Mouse (Mus musculus): Measurements from ENCODE around the gene Sox5. TPM values are rescaled to one million over a fixed set of nuclear protein-coding genes. Genes with fewer than 3 reads are reported as not detected.

The Sox5 gene
- polyA plus RNA-seq, 1 experiment from 2014 or later, result 17.2 TPM

DNA sequence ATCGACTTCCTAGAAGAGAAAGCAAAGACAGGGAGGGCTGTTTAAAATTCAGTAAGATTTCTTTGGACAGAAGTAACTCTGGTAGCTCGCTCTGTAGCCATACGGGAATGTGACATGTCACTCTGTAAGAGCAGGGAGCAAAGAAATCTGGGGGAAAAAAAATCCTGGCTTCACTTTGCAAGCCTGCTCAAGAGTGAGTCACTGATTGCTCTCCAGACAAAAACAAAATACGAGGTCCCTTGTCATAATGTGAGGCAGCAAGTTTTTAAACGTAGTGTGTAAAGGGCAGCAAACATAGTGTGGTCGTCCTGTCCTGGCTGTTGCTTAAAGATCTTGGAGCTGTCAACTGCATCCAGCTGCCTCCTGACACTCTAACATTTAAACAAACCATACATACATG is 665.1 kb downstream of the Sox5 start:
- H3K9me3 ChIP-seq (ENCODE audit: control insufficient read depth, low read length), result no peaks in the 10 kb centered on the region
- no peak overlapping the region for H3K4me2 ChIP-seq (ENCODE audit: low read length)
- ATAC-seq (replicated peaks; ENCODE audit: low FRiP score, low TSS enrichment, low read depth) (no peak), DNase-seq (ENCODE audit: low spot score) (no peak)
- H3K4me3 ChIP-seq (ENCODE audit: low read depth, low read length), result no peak overlapping the region
- no peaks in the 10 kb centered on the region for H3K4me1 ChIP-seq (replicated peaks; ENCODE audit: control insufficient read depth, insufficient read depth, low read length)
- 59% methylated on average over 6 of the region's 6 CpGs for WGBS
- H3K27ac ChIP-seq (ENCODE audit: low read depth), result no peak overlapping the region
- no peak overlapping the region for H3K9ac ChIP-seq (ENCODE audit: low read length)
- H3K27me3 ChIP-seq (replicated peaks; ENCODE audit: control insufficient read depth, insufficient read depth, low read length), result no peaks in the 10 kb centered on the region
- H3K36me3 ChIP-seq (ENCODE audit: control insufficient read depth, insufficient read depth, low read length), result no peaks in the 10 kb centered on the region

DNA sequence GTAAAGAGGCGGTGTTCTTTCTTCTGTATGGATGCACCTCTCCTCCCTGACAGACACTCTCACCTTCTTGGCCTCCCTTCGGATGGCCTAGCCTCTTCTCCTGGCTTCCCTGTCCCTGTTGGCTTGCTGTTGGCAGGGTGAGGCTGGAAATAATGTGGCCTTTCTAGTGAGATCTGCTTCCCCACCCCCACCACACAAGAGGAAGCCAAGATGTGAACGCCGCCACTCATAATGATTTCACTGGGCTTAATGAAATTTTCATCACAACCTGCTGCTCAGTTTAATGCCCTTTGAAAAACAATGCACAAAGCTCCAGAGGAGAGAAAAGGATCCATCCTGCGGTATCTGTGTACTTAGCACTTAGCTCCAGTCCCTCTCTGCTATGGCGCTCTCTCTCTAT is 670.2 kb downstream of the Sox5 start:
- no peak for DNase-seq (ENCODE audit: low spot score)
- Histone ChIP-seq H3K9ac (ENCODE audit: low read length) (no peak overlapping the region), H3K36me3 (ENCODE audit: control insufficient read depth, insufficient read depth, low read length) (no peaks in the 10 kb centered on the region), H3K27ac (ENCODE audit: low read depth) (no peak overlapping the region), H3K4me2 (ENCODE audit: low read length) (no peak overlapping the region), H3K4me3 (ENCODE audit: low read depth, low read length) (no peak overlapping the region), H3K27me3 (replicated peaks; ENCODE audit: control insufficient read depth, insufficient read depth, low read length) (no peaks in the 10 kb centered on the region), H3K9me3 (ENCODE audit: control insufficient read depth, low read length) (no peaks in the 10 kb centered on the region), H3K4me1 (replicated peaks; ENCODE audit: control insufficient read depth, insufficient read depth, low read length) (no peaks in the 10 kb centered on the region)
- 91% methylated on average over 6 of the region's 6 CpGs for WGBS
- ATAC-seq (replicated peaks; ENCODE audit: low FRiP score, low TSS enrichment, low read depth), result no peak

GRCm38 (mm10) chr6:144106848-144107247 is 674.9 kb downstream of the Sox5 start:
- ATAC-seq (replicated peaks; ENCODE audit: low FRiP score, low TSS enrichment, low read depth) (no peak), DNase-seq (ENCODE audit: low spot score) (no peak)
- WGBS, result 70% methylated on average over 10 of the region's 10 CpGs

GRCm38 (mm10) chr6:144105645-144106044 is 676.1 kb downstream of the Sox5 start:
- Histone ChIP-seq H3K9ac (ENCODE audit: low read length) (no peak overlapping the region), H3K4me2 (ENCODE audit: low read length) (no peak overlapping the region), H3K9me3 (ENCODE audit: control insufficient read depth, low read length) (peaks cover 3% of the 10 kb centered on the region; the same call in 1 of the 2 replicates), H3K36me3 (ENCODE audit: control insufficient read depth, insufficient read depth, low read length) (no peaks in the 10 kb centered on the region), H3K4me1 (replicated peaks; ENCODE audit: control insufficient read depth, insufficient read depth, low read length) (no peaks in the 10 kb centered on the region), H3K27me3 (replicated peaks; ENCODE audit: control insufficient read depth, insufficient read depth, low read length) (no peaks in the 10 kb centered on the region), H3K27ac (ENCODE audit: low read depth) (no peak overlapping the region), H3K4me3 (ENCODE audit: low read depth, low read length) (no peak overlapping the region)
- no peak for ATAC-seq (replicated peaks; ENCODE audit: low FRiP score, low TSS enrichment, low read depth)
- 86% methylated on average over 12 of the region's 12 CpGs for WGBS
- no peak for DNase-seq (ENCODE audit: low spot score)

More at GRCm38 (mm10) chr6:144106848-144107247, 674.9 kb downstream of the Sox5 start:
- Histone ChIP-seq H3K4me2 (ENCODE audit: low read length) (no peak overlapping the region), H3K36me3 (ENCODE audit: control insufficient read depth, insufficient read depth, low read length) (no peaks in the 10 kb centered on the region), H3K27me3 (replicated peaks; ENCODE audit: control insufficient read depth, insufficient read depth, low read length) (no peaks in the 10 kb centered on the region), H3K4me1 (replicated peaks; ENCODE audit: control insufficient read depth, insufficient read depth, low read length) (no peaks in the 10 kb centered on the region), H3K9ac (ENCODE audit: low read length) (no peak overlapping the region), H3K27ac (ENCODE audit: low read depth) (no peak overlapping the region), H3K9me3 (ENCODE audit: control insufficient read depth, low read length) (no peaks in the 10 kb centered on the region), H3K4me3 (ENCODE audit: low read depth, low read length) (no peak overlapping the region)

- Histone ChIP-seq H3K9me3 (ENCODE audit: control insufficient read depth, low read length) (peaks cover 3% of the 10 kb centered on the region; the same call in 1 of the 2 replicates), H3K27ac (ENCODE audit: low read depth) (no peak overlapping the region), H3K4me1 (replicated peaks; ENCODE audit: control insufficient read depth, insufficient read depth, low read length) (no peaks in the 10 kb centered on the region), H3K27me3 (replicated peaks; ENCODE audit: control insufficient read depth, insufficient read depth, low read length) (no peaks in the 10 kb centered on the region), H3K36me3 (ENCODE audit: control insufficient read depth, insufficient read depth, low read length) (no peaks in the 10 kb centered on the region), H3K4me2 (ENCODE audit: low read length) (no peak overlapping the region), H3K9ac (ENCODE audit: low read length) (no peak overlapping the region), H3K4me3 (ENCODE audit: low read depth, low read length) (no peak overlapping the region)
- DNase-seq (ENCODE audit: low spot score) (no peak), ATAC-seq (replicated peaks; ENCODE audit: low FRiP score, low TSS enrichment, low read depth) (no peak)
- WGBS, result 92% methylated on average over 6 of the region's 6 CpGs
These were observed 678.2 kb downstream of the Sox5 start for GRCm38 (mm10) chr6:144103612-144104011.

DNA sequence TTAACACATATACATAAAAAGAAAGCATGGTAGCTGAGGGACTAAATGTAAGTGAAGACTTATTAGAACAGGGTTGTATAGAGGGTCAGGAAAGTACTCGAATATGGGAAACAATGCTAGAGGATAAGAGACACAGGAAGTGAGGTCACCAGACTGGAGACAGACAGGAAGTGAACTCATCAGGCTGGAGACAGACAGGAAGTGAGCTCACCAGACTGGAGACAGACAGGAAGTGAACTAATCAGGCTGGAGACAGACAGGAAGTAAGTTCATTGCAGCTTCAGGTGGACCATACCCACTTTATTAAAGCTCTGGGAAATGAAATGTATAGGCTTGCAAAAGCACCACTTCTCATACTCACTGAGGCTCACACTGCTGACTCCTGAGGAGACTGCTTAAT is 680.9 kb downstream of the Sox5 start:
- no peak for ATAC-seq (replicated peaks; ENCODE audit: low FRiP score, low TSS enrichment, low read depth)
- H3K27ac ChIP-seq (ENCODE audit: low read depth), result no peak overlapping the region
- H3K9ac ChIP-seq (ENCODE audit: low read length), result no peak overlapping the region
- H3K4me3 ChIP-seq (ENCODE audit: low read depth, low read length), result no peak overlapping the region
- WGBS, result 78% methylated on average over 1 of the region's 1 CpGs
- H3K4me1 ChIP-seq (replicated peaks; ENCODE audit: control insufficient read depth, insufficient read depth, low read length), result no peaks in the 10 kb centered on the region
- H3K9me3 ChIP-seq (ENCODE audit: control insufficient read depth, low read length), result peaks cover 3% of the 10 kb centered on the region; the same call in 1 of the 2 replicates
- no peaks in the 10 kb centered on the region for H3K36me3 ChIP-seq (ENCODE audit: control insufficient read depth, insufficient read depth, low read length)
- no peak overlapping the region for H3K4me2 ChIP-seq (ENCODE audit: low read length)
- no peaks in the 10 kb centered on the region for H3K27me3 ChIP-seq (replicated peaks; ENCODE audit: control insufficient read depth, insufficient read depth, low read length)
- DNase-seq (ENCODE audit: low spot score), result no peak

DNA sequence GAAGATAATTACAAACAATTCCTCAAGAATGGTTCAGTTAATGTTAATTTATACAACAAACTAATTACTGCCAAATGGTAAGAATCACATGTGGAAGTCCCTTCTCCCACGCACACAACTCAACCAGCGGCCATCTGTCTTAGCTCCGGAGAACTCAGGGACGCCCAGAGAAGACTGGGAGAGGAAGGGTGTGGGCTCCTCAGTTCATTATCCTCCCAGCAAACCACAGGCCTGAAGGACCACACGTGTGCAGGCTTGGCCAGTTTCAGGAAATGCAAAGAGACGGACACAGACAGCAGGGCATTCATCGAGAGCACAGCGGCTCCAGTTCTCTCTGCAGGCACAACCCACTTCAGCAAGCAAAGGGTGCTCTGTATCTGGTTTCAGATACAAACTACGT is 683.7 kb downstream of the Sox5 start:
- no peak for DNase-seq (ENCODE audit: low spot score)
- Histone ChIP-seq H3K9me3 (ENCODE audit: control insufficient read depth, low read length) (peaks cover 3% of the 10 kb centered on the region; the same call in 1 of the 2 replicates), H3K36me3 (ENCODE audit: control insufficient read depth, insufficient read depth, low read length) (no peaks in the 10 kb centered on the region), H3K27ac (ENCODE audit: low read depth) (no peak overlapping the region), H3K9ac (ENCODE audit: low read length) (no peak overlapping the region), H3K4me2 (ENCODE audit: low read length) (no peak overlapping the region), H3K4me1 (replicated peaks; ENCODE audit: control insufficient read depth, insufficient read depth, low read length) (no peaks in the 10 kb centered on the region), H3K4me3 (ENCODE audit: low read depth, low read length) (no peak overlapping the region), H3K27me3 (replicated peaks; ENCODE audit: control insufficient read depth, insufficient read depth, low read length) (no peaks in the 10 kb centered on the region)
- WGBS, result 41% methylated on average over 9 of the region's 9 CpGs
- ATAC-seq (replicated peaks; ENCODE audit: low FRiP score, low TSS enrichment, low read depth), result no peak

DNA sequence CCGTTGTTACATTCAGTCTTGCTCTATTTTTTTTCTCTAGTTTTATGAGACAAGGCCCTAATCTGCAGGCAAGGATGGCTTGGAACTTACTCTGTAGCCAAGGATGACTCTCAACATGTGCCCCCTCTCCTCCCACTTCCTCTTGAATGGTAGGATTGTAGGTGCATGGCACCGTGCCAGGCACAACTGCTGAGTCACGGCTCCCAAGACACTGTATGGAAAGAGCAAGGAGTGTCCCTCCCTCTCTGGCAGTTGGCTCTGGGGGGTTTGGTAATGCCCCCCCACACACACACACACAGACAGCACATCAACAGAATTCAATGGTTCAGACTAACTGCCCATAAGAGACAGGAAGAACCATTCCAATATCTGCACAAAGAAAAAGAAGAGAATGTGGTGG is 693.5 kb downstream of the Sox5 start:
- no peaks in the 10 kb centered on the region for H3K4me1 ChIP-seq (replicated peaks; ENCODE audit: control insufficient read depth, insufficient read depth, low read length)
- no peak overlapping the region for H3K9ac ChIP-seq (ENCODE audit: low read length)
- no peaks in the 10 kb centered on the region for H3K27me3 ChIP-seq (replicated peaks; ENCODE audit: control insufficient read depth, insufficient read depth, low read length)
- H3K36me3 ChIP-seq (ENCODE audit: control insufficient read depth, insufficient read depth, low read length), result no peaks in the 10 kb centered on the region
- no peak overlapping the region for H3K4me2 ChIP-seq (ENCODE audit: low read length)
- ATAC-seq (replicated peaks; ENCODE audit: low FRiP score, low TSS enrichment, low read depth) (no peak), DNase-seq (ENCODE audit: low spot score) (no peak)
- 77% methylated on average over 3 of the region's 3 CpGs for WGBS
- no peaks in the 10 kb centered on the region for H3K9me3 ChIP-seq (ENCODE audit: control insufficient read depth, low read length)
- no peak overlapping the region for H3K27ac ChIP-seq (ENCODE audit: low read depth)
- H3K4me3 ChIP-seq (ENCODE audit: low read depth, low read length), result no peak overlapping the region

- H3K36me3 ChIP-seq (ENCODE audit: control insufficient read depth, insufficient read depth, low read length), result no peaks in the 10 kb centered on the region
- no peak overlapping the region for H3K4me2 ChIP-seq (ENCODE audit: low read length)
- ATAC-seq (replicated peaks; ENCODE audit: low FRiP score, low TSS enrichment, low read depth), result no peak
- no peak overlapping the region for H3K9ac ChIP-seq (ENCODE audit: low read length)
- no peaks in the 10 kb centered on the region for H3K9me3 ChIP-seq (ENCODE audit: control insufficient read depth, low read length)
- WGBS, result 56% methylated on average over 1 of the region's 1 CpGs
- no peak overlapping the region for H3K27ac ChIP-seq (ENCODE audit: low read depth)
- no peaks in the 10 kb centered on the region for H3K27me3 ChIP-seq (replicated peaks; ENCODE audit: control insufficient read depth, insufficient read depth, low read length)
- no peaks in the 10 kb centered on the region for H3K4me1 ChIP-seq (replicated peaks; ENCODE audit: control insufficient read depth, insufficient read depth, low read length)
- no peak for DNase-seq (ENCODE audit: low spot score)
- no peak overlapping the region for H3K4me3 ChIP-seq (ENCODE audit: low read depth, low read length)
These were observed 695.5 kb downstream of the Sox5 start for GRCm38 (mm10) chr6:144086096-144086810.

All from intestine, embryonic 14.5 days (tissue).